Mouse (Mus musculus): ENCODE data around the gene Pmp22.

- no peak for TF ChIP-seq CTCF (IDR thresholded peaks at IDR 0.05; ENCODE audit: low read depth)
- TF ChIP-seq EP300 (IDR thresholded peaks at IDR 0.05; ENCODE audit: low read depth), result no peak
These were observed 39.0 kb downstream of the Pmp22 start for GRCm38 (mm10) chr11:63167826-63168225.

All from liver, embryonic 14.5 days (tissue).